Mouse (Mus musculus) liver, adult 2 months (tissue): ENCODE results near the gene Med24.

Experiments used
- CTCF ChIP-seq: fragments of 200-500 bp; IDR thresholded peaks from 2 replicates; pipeline ENCODE4 v1.5.1; 2011; ENCODE audit warnings: low read depth, low read length, control low read depth
- POLR2A ChIP-seq: fragments of 200-500 bp; IDR thresholded peaks from 2 replicates; pipeline ENCODE4 v1.6.1; 2011; ENCODE audit warnings: low read length, control low read depth; ENCODE audit not compliant: insufficient read depth; ENCODE audit errors: extremely low read depth

- TF ChIP-seq POLR2A, result no peak
- no peak for TF ChIP-seq CTCF
Observed at GRCm38 (mm10) chr11:98743655-98744345, 14.6 kb upstream of the Med24 start.
